Mouse (Mus musculus): ENCODE measurements at regions not wholly inside any gene's neighbourhood (a gene's known extent, or its start where the extent isn't known, plus 50 kb on each side); places are given as distances from the start of the nearest gene placed in this dataset.

GRCm38 (mm10) chr14:31970245-31970830 is 58.5 kb upstream of the Galnt15 start:
- H3K27ac ChIP-seq = no peak overlapping the region
- 85% methylated on average over 3 of the region's 3 CpGs for WGBS
- no peaks in the 10 kb centered on the region for H3K36me3 ChIP-seq (ENCODE audit: poor library complexity, severe bottlenecking)
- no peak for ATAC-seq
- H3K4me1 ChIP-seq = no peaks in the 10 kb centered on the region
- no peak overlapping the region for H3K4me2 ChIP-seq
- H3K27me3 ChIP-seq = no peaks in the 10 kb centered on the region
- no peak overlapping the region for H3K9ac ChIP-seq
- H3K9me3 ChIP-seq (replicated peaks) = no peaks in the 10 kb centered on the region
- H3K4me3 ChIP-seq = no peak overlapping the region

DNA sequence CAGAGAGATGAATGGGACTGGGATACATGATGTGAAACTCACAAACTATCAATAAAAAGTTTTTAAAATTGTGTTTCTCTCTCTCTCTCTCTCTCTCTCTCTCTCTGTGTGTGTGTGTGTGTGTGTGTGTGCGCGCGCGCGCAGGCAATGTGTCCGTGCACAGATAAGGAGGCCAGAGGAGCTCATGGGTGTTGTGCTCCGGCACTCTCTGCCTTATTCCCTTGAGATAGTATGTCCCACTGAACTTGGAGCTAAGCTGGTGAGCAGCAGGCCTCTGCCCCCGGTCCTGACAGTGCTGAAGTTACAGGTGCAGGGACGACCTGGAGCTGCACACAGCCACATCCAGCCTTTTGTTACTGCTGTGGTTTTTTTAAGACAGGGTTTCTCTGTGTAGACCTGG is 57.9 kb upstream of the Galnt15 start:
- Histone ChIP-seq H3K27ac (no peak overlapping the region), H3K4me2 (no peak overlapping the region), H3K36me3 (ENCODE audit: poor library complexity, severe bottlenecking) (no peaks in the 10 kb centered on the region), H3K9ac (no peak overlapping the region), H3K27me3 (no peaks in the 10 kb centered on the region), H3K9me3 (replicated peaks) (no peaks in the 10 kb centered on the region), H3K4me3 (no peak overlapping the region), H3K4me1 (no peaks in the 10 kb centered on the region)
- 95% methylated on average over 9 of the region's 9 CpGs for WGBS
- no peak for ATAC-seq

GRCm38 (mm10) chr14:31973702-31974101 is 55.1 kb upstream of the Galnt15 start:
- H3K4me2 ChIP-seq = no peak overlapping the region
- H3K27me3 ChIP-seq = no peaks in the 10 kb centered on the region
- ATAC-seq = no peak
- 94% methylated on average over 4 of the region's 4 CpGs for WGBS
- no peaks in the 10 kb centered on the region for H3K9me3 ChIP-seq (replicated peaks)
- no peak overlapping the region for H3K4me3 ChIP-seq
- H3K4me1 ChIP-seq = no peaks in the 10 kb centered on the region
- H3K36me3 ChIP-seq (ENCODE audit: poor library complexity, severe bottlenecking) = no peaks in the 10 kb centered on the region
- H3K27ac ChIP-seq = no peak overlapping the region
- H3K9ac ChIP-seq = no peak overlapping the region

GRCm38 (mm10) chr14:31978196-31978595 is 50.6 kb upstream of the Galnt15 start:
- Histone ChIP-seq H3K27me3 (no peaks in the 10 kb centered on the region), H3K9me3 (replicated peaks) (no peaks in the 10 kb centered on the region), H3K4me1 (no peaks in the 10 kb centered on the region), H3K9ac (no peak overlapping the region), H3K36me3 (ENCODE audit: poor library complexity, severe bottlenecking) (no peaks in the 10 kb centered on the region), H3K4me2 (no peak overlapping the region), H3K4me3 (no peak overlapping the region), H3K27ac (no peak overlapping the region)
- 79% methylated on average over 4 of the region's 4 CpGs for WGBS
- no peak for ATAC-seq

DNA sequence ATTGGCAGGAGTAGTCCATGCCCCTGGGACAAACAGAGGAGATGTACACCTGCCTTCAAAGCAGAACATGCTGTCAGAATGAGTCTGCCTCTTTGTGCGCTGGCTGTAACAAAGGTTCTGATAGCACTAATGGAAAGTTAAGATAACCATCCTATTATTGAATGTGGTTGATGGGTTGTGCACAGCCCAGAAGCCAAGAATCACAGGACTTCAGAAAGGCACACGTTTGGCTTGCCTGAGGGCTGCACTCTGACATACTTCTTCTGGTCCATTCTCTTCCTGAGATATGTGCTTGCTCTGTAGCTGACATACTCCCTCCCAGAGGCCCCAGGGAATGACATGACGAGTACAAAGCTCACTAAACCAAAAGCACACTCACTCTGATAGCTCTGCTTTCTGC is 50.1 kb upstream of the Galnt15 start:
- H3K4me3 ChIP-seq = no peak overlapping the region
- H3K36me3 ChIP-seq (ENCODE audit: poor library complexity, severe bottlenecking) = no peaks in the 10 kb centered on the region
- H3K9me3 ChIP-seq (replicated peaks) = no peaks in the 10 kb centered on the region
- H3K9ac ChIP-seq = no peak overlapping the region
- H3K27me3 ChIP-seq = no peaks in the 10 kb centered on the region
- WGBS = 76% methylated on average over 3 of the region's 3 CpGs
- no peak overlapping the region for H3K4me2 ChIP-seq
- H3K27ac ChIP-seq = no peak overlapping the region
- ATAC-seq = no peak
- no peaks in the 10 kb centered on the region for H3K4me1 ChIP-seq

Measured in forebrain, embryonic 13.5 days (tissue).